Mouse (Mus musculus): ENCODE results near the gene Slc25a33. TPM values are rescaled to one million over a fixed set of nuclear protein-coding genes. Genes with fewer than 3 reads are reported as not detected.

The Slc25a33 gene
- total and polyA plus RNA-seq, 2 experiments = 12.7 to 14.3 TPM

- peaks cover 27% of the 10 kb centered on the region; the same call in 1 of the 2 replicates for H3K79me2 ChIP-seq (ENCODE audit: control insufficient read depth, insufficient read depth, low read length)
- H3K4me3 ChIP-seq (ENCODE audit: insufficient read depth, low read depth, low read length) = no peak overlapping the region
- DNase-seq (ENCODE audit: extremely low read depth, low read depth, low spot score) = no peak
- H3K4me1 ChIP-seq (ENCODE audit: control insufficient read depth, insufficient read depth, low read length) = peaks cover 5% of the 10 kb centered on the region; the same call in 1 of the 2 replicates
- H3K27ac ChIP-seq (replicated peaks; ENCODE audit: insufficient read depth, low read depth, low read length) = no peak overlapping the region
- WGBS = 83% methylated on average over 7 of the region's 7 CpGs
- no peaks in the 10 kb centered on the region for H3K36me3 ChIP-seq (ENCODE audit: control insufficient read depth, insufficient read depth, low read length)
- H3K9ac ChIP-seq (ENCODE audit: low read depth, low read length) = no peak overlapping the region
- no peaks in the 10 kb centered on the region for H3K27me3 ChIP-seq (ENCODE audit: control insufficient read depth, insufficient read depth, low read length)
- no peak for TF ChIP-seq POLR2A (IDR thresholded peaks at IDR 0.05; ENCODE audit: extremely low read depth, insufficient read depth, low read length)
- TF ChIP-seq CTCF (IDR thresholded peaks at IDR 0.05; ENCODE audit: low read depth, low read length) = no peak
Observed at GRCm38 (mm10) chr4:149730827-149731226, 43.2 kb downstream of the Slc25a33 start.

GRCm38 (mm10) chr4:149728810-149729209 lies 45.3 kb downstream of the Slc25a33 start:
- DNase-seq (ENCODE audit: extremely low read depth, low read depth, low spot score) = no peak
- no peaks in the 10 kb centered on the region for H3K27me3 ChIP-seq (ENCODE audit: control insufficient read depth, insufficient read depth, low read length)
- H3K4me3 ChIP-seq (ENCODE audit: insufficient read depth, low read depth, low read length) = no peak overlapping the region
- peaks cover 5% of the 10 kb centered on the region; the same call in 1 of the 2 replicates for H3K4me1 ChIP-seq (ENCODE audit: control insufficient read depth, insufficient read depth, low read length)
- peaks cover 15% of the 10 kb centered on the region; the same call in 1 of the 2 replicates for H3K79me2 ChIP-seq (ENCODE audit: control insufficient read depth, insufficient read depth, low read length)
- no peak overlapping the region for H3K27ac ChIP-seq (replicated peaks; ENCODE audit: insufficient read depth, low read depth, low read length)
- no peak for TF ChIP-seq CTCF (IDR thresholded peaks at IDR 0.05; ENCODE audit: low read depth, low read length)
- no peak overlapping the region; the same call in 1 of the 2 replicates for H3K9ac ChIP-seq (ENCODE audit: low read depth, low read length)
- no peaks in the 10 kb centered on the region for H3K36me3 ChIP-seq (ENCODE audit: control insufficient read depth, insufficient read depth, low read length)
- WGBS = 75% methylated on average over 8 of the region's 8 CpGs

GRCm38 (mm10) chr4:149727636-149728035 lies 46.4 kb downstream of the Slc25a33 start:
- TF ChIP-seq CTCF (IDR thresholded peaks at IDR 0.05; ENCODE audit: low read depth, low read length) = no peak
- no peak for TF ChIP-seq POLR2A (IDR thresholded peaks at IDR 0.05; ENCODE audit: extremely low read depth, insufficient read depth, low read length)
- H3K79me2 ChIP-seq (ENCODE audit: control insufficient read depth, insufficient read depth, low read length) = peaks cover 6% of the 10 kb centered on the region; the same call in 1 of the 2 replicates
- no peak for DNase-seq (ENCODE audit: extremely low read depth, low read depth, low spot score)
- no peak overlapping the region for H3K27ac ChIP-seq (replicated peaks; ENCODE audit: insufficient read depth, low read depth, low read length)
- H3K9ac ChIP-seq (ENCODE audit: low read depth, low read length) = no peak overlapping the region
- H3K36me3 ChIP-seq (ENCODE audit: control insufficient read depth, insufficient read depth, low read length) = no peaks in the 10 kb centered on the region
- no peak overlapping the region for H3K4me3 ChIP-seq (ENCODE audit: insufficient read depth, low read depth, low read length)
- H3K4me1 ChIP-seq (ENCODE audit: control insufficient read depth, insufficient read depth, low read length) = peaks cover 2% of the 10 kb centered on the region; the same call in 1 of the 2 replicates
- 93% methylated on average over 5 of the region's 5 CpGs for WGBS
- H3K27me3 ChIP-seq (ENCODE audit: control insufficient read depth, insufficient read depth, low read length) = no peaks in the 10 kb centered on the region

- no peaks in the 10 kb centered on the region for H3K27me3 ChIP-seq (ENCODE audit: control insufficient read depth, insufficient read depth, low read length)
- no peak overlapping the region for H3K4me3 ChIP-seq (ENCODE audit: insufficient read depth, low read depth, low read length)
- peak; percentile 42 for DNase-seq (ENCODE audit: extremely low read depth, low read depth, low spot score)
- WGBS = 63% methylated on average over 15 of the region's 15 CpGs
- peaks cover 4% of the 10 kb centered on the region; the same call in 1 of the 2 replicates for H3K79me2 ChIP-seq (ENCODE audit: control insufficient read depth, insufficient read depth, low read length)
- H3K9ac ChIP-seq (ENCODE audit: low read depth, low read length) = no peak overlapping the region
- no peaks in the 10 kb centered on the region for H3K36me3 ChIP-seq (ENCODE audit: control insufficient read depth, insufficient read depth, low read length)
- H3K27ac ChIP-seq (replicated peaks; ENCODE audit: insufficient read depth, low read depth, low read length) = no peak overlapping the region
- TF ChIP-seq POLR2A (IDR thresholded peaks at IDR 0.05; ENCODE audit: extremely low read depth, insufficient read depth, low read length) = no peak
- TF ChIP-seq CTCF (IDR thresholded peaks at IDR 0.05; ENCODE audit: low read depth, low read length) = peak; percentile 82
- H3K4me1 ChIP-seq (ENCODE audit: control insufficient read depth, insufficient read depth, low read length) = no peaks in the 10 kb centered on the region
Observed at GRCm38 (mm10) chr4:149725661-149726350, 48.3 kb downstream of the Slc25a33 start.

GRCm38 (mm10) chr4:149724916-149725470 lies 49.1 kb downstream of the Slc25a33 start:
- TF ChIP-seq CTCF (IDR thresholded peaks at IDR 0.05; ENCODE audit: low read depth, low read length) (no peak), POLR2A (IDR thresholded peaks at IDR 0.05; ENCODE audit: extremely low read depth, insufficient read depth, low read length) (no peak)
- peaks cover 4% of the 10 kb centered on the region; the same call in 1 of the 2 replicates for H3K79me2 ChIP-seq (ENCODE audit: control insufficient read depth, insufficient read depth, low read length)
- no peaks in the 10 kb centered on the region for H3K27me3 ChIP-seq (ENCODE audit: control insufficient read depth, insufficient read depth, low read length)
- H3K36me3 ChIP-seq (ENCODE audit: control insufficient read depth, insufficient read depth, low read length) = no peaks in the 10 kb centered on the region
- H3K4me1 ChIP-seq (ENCODE audit: control insufficient read depth, insufficient read depth, low read length) = no peaks in the 10 kb centered on the region
- no peak for DNase-seq (ENCODE audit: extremely low read depth, low read depth, low spot score)
- H3K9ac ChIP-seq (ENCODE audit: low read depth, low read length) = no peak overlapping the region
- no peak overlapping the region for H3K27ac ChIP-seq (replicated peaks; ENCODE audit: insufficient read depth, low read depth, low read length)
- no peak overlapping the region for H3K4me3 ChIP-seq (ENCODE audit: insufficient read depth, low read depth, low read length)
- WGBS = 95% methylated on average over 17 of the region's 17 CpGs
